Mouse (Mus musculus) thymus, postnatal 25 days (tissue): Measurements from ENCODE around the gene Slc8a1.

ENCODE experiments used
- DNase-seq: peaks from one replicate; pipeline ENCODE4 v3.0.0; 2022

Gene Slc8a1

DNA sequence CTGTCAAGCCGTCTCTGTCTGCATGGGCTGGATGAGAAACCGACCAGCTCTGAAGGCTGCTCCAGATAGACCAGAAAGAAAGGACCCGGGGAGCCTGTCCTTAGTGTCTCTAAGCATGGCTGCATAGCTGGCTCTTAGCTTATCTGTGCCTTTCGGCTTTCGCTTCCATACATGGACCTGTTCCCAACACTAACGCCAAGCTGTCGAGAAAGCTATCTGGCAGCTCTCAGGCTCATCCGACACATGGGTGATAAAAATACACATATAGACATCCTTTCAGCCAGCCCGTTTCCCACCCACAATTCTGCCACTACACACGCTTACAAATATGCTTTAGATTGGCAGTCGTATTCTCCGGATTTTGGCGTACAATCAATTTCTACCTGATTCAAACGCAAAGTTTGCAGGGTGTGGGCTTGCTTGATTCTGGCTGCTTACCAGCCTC, at the start of gene Slc8a1:
Slc8a1 (minus strand) TSS at position 67 of the 445 bp plus-strand sequence.
- DNase-seq = no peak

DNA sequence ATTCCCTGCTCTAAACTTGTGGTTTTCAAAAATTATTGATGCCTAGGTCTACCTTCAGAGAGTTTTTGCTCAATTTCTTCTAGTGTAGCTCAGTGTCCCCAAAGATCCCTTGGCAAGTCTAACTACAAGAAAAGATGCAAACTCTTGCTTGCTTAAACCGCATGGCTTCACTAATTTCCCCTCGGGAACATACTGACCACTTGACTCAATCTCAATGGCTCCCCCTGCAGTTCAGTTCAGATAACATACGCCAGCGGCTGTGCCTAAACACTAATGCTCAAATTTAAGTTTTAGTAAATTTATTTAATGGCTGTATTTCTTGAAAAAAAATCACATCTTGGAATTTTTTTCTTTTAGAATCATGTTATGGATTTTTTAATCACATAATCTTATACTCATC, 49.2 kb upstream of the Slc8a1 start:
- DNase-seq = no peak

GRCm38 (mm10) chr17:81782326-81782725, 44.1 kb upstream of the Slc8a1 start:
- DNase-seq = no peak

GRCm38 (mm10) chr17:81781491-81781890, 43.3 kb upstream of the Slc8a1 start:
- no peak for DNase-seq

GRCm38 (mm10) chr17:81779883-81780282, 41.7 kb upstream of the Slc8a1 start:
- DNase-seq = no peak

- no peak for DNase-seq
Measured at GRCm38 (mm10) chr17:81750664-81751063, 12.5 kb upstream of the Slc8a1 start.

DNA sequence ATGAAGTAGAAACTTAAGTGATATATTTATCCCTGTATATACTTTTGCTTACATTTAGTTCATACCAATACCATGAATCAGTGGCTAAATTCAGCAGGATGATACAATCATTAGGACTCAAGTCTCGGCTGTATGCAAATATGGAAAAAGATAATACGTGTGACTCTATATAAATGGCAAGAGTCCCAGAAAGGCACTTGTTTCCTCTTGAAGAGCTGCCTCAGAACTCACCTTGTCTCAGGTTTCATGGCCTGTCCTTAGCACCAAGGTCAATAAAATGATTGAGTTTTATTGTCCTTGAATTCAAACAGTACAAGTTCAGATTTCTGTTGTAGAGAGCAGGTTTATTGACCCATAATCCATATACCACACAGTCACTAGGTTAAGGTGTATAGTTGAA, 4.9 kb upstream of the Slc8a1 start:
- no peak for DNase-seq

DNA sequence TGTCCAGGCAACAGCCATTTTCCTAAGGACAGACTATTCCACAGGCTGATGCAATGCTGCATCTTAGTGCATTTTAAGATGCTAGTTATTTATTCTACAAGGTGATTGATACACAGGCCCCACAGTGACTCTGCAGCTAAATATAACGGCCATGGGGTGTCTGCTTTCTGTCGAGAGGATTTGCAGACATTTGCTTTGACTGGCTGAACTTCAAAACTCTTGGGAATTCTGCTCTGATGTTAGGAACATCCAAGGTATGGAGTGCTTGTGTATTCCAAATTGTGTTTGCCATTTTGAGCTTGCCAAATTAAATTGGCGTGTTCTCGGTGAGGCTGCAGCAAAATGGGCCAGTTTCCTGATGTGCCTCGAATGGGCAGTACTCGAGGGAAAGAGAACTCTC, 2.4 kb upstream of the Slc8a1 start:
- no peak for DNase-seq

DNA sequence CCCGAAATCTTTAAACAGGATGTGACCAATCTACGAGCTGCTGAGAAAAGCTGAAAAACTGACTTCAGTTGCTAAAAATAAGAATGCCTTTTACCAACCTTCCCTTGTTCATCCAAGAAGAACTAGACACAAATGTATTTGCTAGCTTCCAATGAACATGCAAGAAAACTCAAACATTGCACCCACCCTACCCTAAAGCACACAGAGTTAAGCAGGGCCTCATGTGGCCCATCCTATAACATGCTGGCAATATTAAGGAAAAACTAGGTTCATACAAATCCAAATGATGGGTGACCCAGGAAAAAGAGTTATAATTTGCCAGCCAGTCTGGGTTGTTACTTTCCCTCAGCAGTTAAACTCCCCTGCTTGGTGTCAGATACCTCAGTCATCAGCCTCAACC, 398 bp downstream of the Slc8a1 start:
- DNase-seq = no peak

- no peak for DNase-seq
Measured at GRCm38 (mm10) chr17:81737309-81737708, 868 bp downstream of the Slc8a1 start.

- DNase-seq = no peak
Measured at GRCm38 (mm10) chr17:81735583-81735982, 2.6 kb downstream of the Slc8a1 start.

DNA sequence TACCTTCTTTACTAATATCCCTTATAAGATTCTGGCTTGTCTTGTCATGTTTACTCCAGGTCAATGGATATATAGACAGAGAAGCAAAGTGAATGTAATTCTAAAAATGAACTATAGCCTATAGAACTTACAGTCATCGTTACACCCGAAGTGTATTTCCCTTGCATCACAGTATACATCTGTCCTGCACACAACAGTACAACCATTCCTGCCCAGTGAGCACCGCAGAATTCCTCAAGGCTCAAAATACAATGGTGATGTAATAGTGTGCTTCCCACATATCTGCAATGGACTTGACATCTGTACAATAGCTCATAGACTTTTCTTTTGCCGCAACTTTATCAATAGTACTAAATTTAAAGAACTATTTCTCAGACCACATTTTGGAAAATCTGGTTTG, 8.3 kb downstream of the Slc8a1 start:
- DNase-seq = no peak

DNA sequence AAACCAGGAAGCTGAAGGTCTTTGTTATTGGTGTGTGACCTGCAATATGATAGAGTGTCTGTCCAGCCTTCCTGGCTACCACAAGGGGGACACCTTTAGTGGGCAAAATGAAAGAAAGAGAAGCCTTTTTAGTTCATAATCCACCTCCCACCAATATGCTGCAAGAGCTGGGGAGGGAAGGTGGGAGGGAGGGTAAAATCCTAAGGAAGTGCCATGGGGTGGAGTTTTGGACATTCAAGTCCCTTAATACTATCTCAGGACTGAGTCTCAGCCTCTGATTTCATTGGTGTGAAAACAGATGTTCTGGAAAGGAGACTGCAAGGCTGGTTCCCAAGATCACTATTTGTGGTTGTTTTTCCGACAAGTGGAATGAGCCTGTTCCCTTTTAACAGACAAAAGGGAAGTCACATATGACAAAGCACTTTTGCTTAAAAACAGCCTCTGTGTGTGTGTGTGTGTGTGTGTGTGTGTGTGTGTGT, 25.9 kb downstream of the Slc8a1 start:
- no peak for DNase-seq

GRCm38 (mm10) chr17:81704761-81705160, 33.4 kb downstream of the Slc8a1 start:
- DNase-seq = no peak

- no peak for DNase-seq
Measured at GRCm38 (mm10) chr17:81703258-81703657, 34.9 kb downstream of the Slc8a1 start.

DNA sequence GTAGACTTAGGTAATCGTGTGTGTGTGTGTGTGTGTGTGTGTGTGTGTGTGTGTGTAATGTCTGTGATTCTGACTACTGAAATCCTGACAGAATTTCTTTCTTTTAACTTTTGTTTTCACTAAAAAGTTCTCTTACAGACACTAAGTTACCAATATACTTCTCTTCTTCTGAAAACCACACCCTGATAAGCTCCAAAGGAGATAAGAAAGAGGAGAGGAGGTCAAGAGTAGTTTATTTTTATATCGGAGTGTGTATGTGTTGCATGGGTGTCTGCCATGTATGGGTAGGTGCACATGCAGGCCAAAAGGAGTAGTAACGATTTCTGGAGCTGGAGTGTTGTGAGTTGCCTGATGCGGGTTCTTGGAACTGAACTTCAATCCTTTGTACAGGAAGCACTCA, 36.5 kb downstream of the Slc8a1 start:
- DNase-seq = no peak

- DNase-seq = no peak
Measured at GRCm38 (mm10) chr17:81698789-81699188, 39.4 kb downstream of the Slc8a1 start.

- no peak for DNase-seq
Measured at GRCm38 (mm10) chr17:81697695-81698094, 40.5 kb downstream of the Slc8a1 start.

DNA sequence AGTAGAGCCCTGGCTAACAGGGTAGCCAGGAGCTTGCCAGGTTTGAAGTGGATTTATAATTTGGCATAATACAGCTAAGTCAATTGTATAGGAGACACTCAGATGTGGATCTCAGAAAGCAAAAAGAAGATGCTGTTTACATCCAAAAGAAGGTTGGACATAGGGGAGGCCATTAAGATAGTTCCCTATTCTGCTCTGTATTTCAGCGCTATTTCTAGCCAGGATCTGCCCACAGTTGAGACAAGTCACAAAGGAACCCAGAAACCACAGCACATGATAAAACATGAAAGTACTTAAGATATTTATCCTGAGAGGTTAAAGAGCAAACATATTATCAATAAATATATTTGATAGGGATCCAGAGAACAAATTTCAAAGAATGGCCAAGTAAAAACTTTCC, 43.2 kb downstream of the Slc8a1 start:
- DNase-seq = no peak

GRCm38 (mm10) chr17:81679616-81680015, 58.6 kb downstream of the Slc8a1 start:
- DNase-seq = no peak

DNA sequence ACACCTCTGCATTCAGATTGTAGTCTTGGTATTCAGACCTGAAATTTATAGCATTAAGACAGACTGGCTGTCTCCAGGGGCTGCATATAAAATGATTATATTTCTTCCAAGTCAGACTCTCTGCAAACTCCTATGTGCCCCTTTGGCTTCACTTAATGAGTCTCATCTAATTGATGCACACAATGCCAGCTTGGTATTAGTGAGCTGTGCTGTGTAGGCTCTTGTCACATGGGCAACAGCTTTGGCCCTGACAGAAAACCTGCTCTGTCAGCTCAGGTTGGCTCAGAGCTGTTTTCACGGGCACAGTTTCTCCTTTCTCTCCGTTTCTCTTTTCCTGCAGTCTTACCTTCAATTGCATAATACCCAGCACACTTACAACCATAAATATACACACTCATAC, 60.7 kb downstream of the Slc8a1 start:
- DNase-seq = no peak

- no peak for DNase-seq
Measured at GRCm38 (mm10) chr17:81676203-81676602, 62.0 kb downstream of the Slc8a1 start.

- no peak for DNase-seq
Measured at GRCm38 (mm10) chr17:81671245-81671644, 66.9 kb downstream of the Slc8a1 start.

DNA sequence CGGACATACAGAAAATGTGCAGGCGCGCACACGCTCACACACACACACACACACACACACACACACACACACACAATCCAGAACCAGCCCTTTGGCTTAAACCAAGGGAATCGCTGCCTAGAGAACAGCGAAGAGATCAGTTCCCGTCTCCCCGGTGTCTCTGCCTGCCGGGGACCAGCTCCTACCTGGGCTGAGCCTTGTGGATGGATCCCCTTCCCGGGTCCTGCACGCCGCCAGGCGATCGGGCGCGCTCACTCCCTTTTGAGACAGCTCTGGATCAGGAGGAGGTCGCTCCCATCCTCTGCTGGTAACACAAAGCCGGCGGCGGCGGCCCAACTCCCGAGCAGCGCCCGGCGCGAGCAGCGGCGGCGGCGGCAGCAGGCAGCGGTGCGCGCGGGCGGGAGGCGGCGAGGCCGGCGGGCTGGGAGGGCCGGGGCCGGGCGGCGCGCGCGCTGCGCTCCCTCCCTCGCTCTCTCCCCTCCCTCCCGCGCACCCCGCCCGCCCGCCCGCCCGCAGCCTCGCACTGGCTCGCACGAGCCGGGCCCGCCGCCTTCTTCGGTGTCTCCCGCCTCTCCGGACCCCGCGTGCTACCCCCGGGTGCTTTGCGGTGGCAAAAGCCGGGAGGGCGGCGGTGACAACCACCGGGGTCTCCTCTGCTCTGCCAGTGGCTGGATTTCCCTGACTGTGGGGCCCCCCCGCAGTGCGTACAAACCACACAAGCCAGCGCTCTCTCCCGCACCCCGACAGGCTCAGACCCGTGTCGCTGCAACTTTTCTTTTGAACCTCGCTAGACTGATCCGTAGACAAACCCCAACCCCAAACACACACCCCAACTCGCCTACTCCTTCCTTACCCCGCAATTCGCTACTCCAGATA, 68.1 kb downstream of the Slc8a1 start:
- peak; percentile 5 for DNase-seq
